Mouse (Mus musculus): Measurements from ENCODE around the gene Hsf4.
"Not testable (repeated sequence)": the region's sequence is repeated elsewhere in the genome, so short reads cannot be mapped to it uniquely, and the experiment has no call there.

The Hsf4 gene

GRCm38 (mm10) chr8:105269461-105269947, at the start of gene Hsf4:
Gene Hsf4, plus strand, starts transcription at chr8:105269801.
- no peak for DNase-seq

GRCm38 (mm10) chr8:105223850-105224249, 45.8 kb upstream of the Hsf4 start:
- no peak for DNase-seq

- DNase-seq: peak; percentile 94 to 97
Observed at GRCm38 (mm10) chr8:105224413-105225271, 45.0 kb upstream of the Hsf4 start, which contains the start of gene D230025D16Rik. Gene D230025D16Rik, plus strand, starts transcription at chr8:105225145.

- DNase-seq: no peak
Observed at GRCm38 (mm10) chr8:105225272-105225593, 44.4 kb upstream of the Hsf4 start.

GRCm38 (mm10) chr8:105225917-105226316, 43.7 kb upstream of the Hsf4 start:
- no peak for DNase-seq

GRCm38 (mm10) chr8:105231503-105232320, 37.9 kb upstream of the Hsf4 start:
- no peak for DNase-seq

GRCm38 (mm10) chr8:105232321-105232693, 37.3 kb upstream of the Hsf4 start:
- not testable (repeated sequence) for DNase-seq

- DNase-seq: no peak
Observed at GRCm38 (mm10) chr8:105233126-105233935, 36.3 kb upstream of the Hsf4 start.

- no peak for DNase-seq
Observed at GRCm38 (mm10) chr8:105235206-105235605, 34.4 kb upstream of the Hsf4 start.

GRCm38 (mm10) chr8:105237442-105238142, 32.0 kb upstream of the Hsf4 start:
- no peak for DNase-seq

- DNase-seq: no peak
Observed at GRCm38 (mm10) chr8:105241016-105241415, 28.6 kb upstream of the Hsf4 start.

GRCm38 (mm10) chr8:105251954-105252353, 17.6 kb upstream of the Hsf4 start:
- no peak for DNase-seq

GRCm38 (mm10) chr8:105252680-105253537, 16.7 kb upstream of the Hsf4 start:
- DNase-seq: no peak

GRCm38 (mm10) chr8:105253766-105254151, 15.8 kb upstream of the Hsf4 start:
- DNase-seq: peak in 1 of 2 experiments; percentile 33

GRCm38 (mm10) chr8:105254152-105254965, 15.2 kb upstream of the Hsf4 start:
- peak; percentile 94 to 97 for DNase-seq

GRCm38 (mm10) chr8:105254966-105255350, 14.6 kb upstream of the Hsf4 start, which contains the start of gene B3gnt9:
Gene B3gnt9, minus strand, starts transcription at chr8:105255153.
- peak; percentile 70 to 80 for DNase-seq

GRCm38 (mm10) chr8:105257318-105258114, 12.1 kb upstream of the Hsf4 start:
- no peak for DNase-seq

GRCm38 (mm10) chr8:105258911-105259720, 10.5 kb upstream of the Hsf4 start:
- peak in 1 of 2 experiments; percentile 29 for DNase-seq

Data from thymus, postnatal 36 days (tissue).